Mouse (Mus musculus) left cerebral cortex, adult 8-10 months (tissue): Measurements from ENCODE around the gene Apcs. TPM values are rescaled to one million over a fixed set of nuclear protein-coding genes. Genes with fewer than 3 reads are reported as not detected.

Experiments
- DNase-seq, 2 experiments: peaks; one replicate each; pipeline ENCODE4 v3.0.0; 2022; ENCODE audit warnings: low spot score in 2 of 2
- total RNA-seq, 4 experiments: library from RNA; stranded (reverse); gene quantifications; 2 replicates each; pipeline ENCODE4 v1.2.4; 2022

Gene Apcs
- total RNA-seq = not detected

GRCm38 (mm10) chr1:172894777-172895357 lies at the start of gene Apcs:
TSS of gene Apcs (minus strand) at chr1:172895041.
- no peak for DNase-seq

GRCm38 (mm10) chr1:172932197-172932596 lies 37.4 kb upstream of the Apcs start:
- no peak for DNase-seq

- peak in 1 of 2 experiments; percentile 6 for DNase-seq
Measured at GRCm38 (mm10) chr1:172918450-172918849, 23.6 kb upstream of the Apcs start.

- DNase-seq = no peak
Measured at GRCm38 (mm10) chr1:172917115-172917514, 22.3 kb upstream of the Apcs start.

GRCm38 (mm10) chr1:172903313-172903712 lies 8.5 kb upstream of the Apcs start:
- DNase-seq = no peak

- DNase-seq = no peak
Measured at GRCm38 (mm10) chr1:172895435-172895834, 594 bp upstream of the Apcs start.

- no peak for DNase-seq
Measured at GRCm38 (mm10) chr1:172876675-172877074, 18.2 kb downstream of the Apcs start.

- DNase-seq = no peak
Measured at GRCm38 (mm10) chr1:172875265-172875664, 19.6 kb downstream of the Apcs start.

- DNase-seq = no peak
Measured at GRCm38 (mm10) chr1:172848171-172848570, 46.7 kb downstream of the Apcs start.

- no peak for DNase-seq
Measured at GRCm38 (mm10) chr1:172847044-172847761, 47.6 kb downstream of the Apcs start.

Other genes starting within 250 kb of the Apcs start
- not detected for gene Crp, start 197.0 kb downstream of the Apcs start, total RNA-seq
- gene Olfr16, start 55.4 kb upstream of the Apcs start, total RNA-seq = not detected
- not detected for gene Olfr1408, start 242.3 kb upstream of the Apcs start, total RNA-seq